In the genomic region with DNA sequence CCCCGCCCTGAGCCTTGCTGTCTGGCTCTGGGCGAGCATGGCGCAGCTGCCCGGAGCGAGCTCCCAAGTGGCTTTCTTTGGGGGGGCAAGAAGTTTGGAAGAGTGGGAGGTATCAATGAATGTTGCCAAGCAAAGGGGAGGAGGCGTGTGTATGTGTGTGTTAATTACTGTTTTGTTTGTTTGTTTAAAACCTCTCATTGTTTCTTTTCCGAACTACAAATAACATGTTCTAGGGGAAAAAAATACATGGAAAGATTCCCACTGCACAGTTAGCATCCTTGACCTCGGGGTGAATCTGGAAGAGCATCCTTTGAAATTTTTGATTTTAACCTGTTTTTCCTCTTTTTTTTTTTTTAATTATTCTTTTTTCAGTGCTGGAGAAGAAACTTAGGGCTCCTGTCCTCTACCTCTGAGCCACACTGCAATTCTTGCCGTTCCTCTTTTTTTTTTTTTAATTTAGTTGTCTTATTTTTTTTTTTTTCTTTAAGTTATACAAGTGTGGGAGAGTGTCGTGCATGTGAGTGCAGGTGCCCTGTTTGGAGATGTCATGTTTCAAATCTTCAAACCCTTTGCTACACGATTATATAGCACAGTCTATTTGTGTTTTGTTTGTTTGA, we compare ENCODE assay signal across 10 mouse cellular contexts. TPM values are rescaled to one million over a fixed set of nuclear protein-coding genes. Genes with fewer than 3 reads are reported as not detected.
A peak's percentile ranks its signal among the peaks of the same experiment; 100 is the strongest.
DNase-seq lines count a peak whose midpoint lies in the region; ATAC-seq and TF ChIP-seq lines count a peak whose summit lies in the region.
"Had no signal": no experiment of that assay in that cellular context is flagged by ENCODE, and none has a peak within 500 bp of the region (broad histone marks: within the 10 kb centered on the region; RNA-seq: fewer than 3 reads in every experiment).

No protein-coding gene starts in this region.

- 0 out of 2 replicates have a peak overlapping the region, but pooled peaks have one; percentile 32 for H3K4me2 ChIP-seq in lung, postnatal 0 days (replicated peaks; ENCODE audit: low read depth, low read length)
- peak overlapping the region; percentile 71 for H3K4me2 ChIP-seq in limb, embryonic 12.5 days
- H3K4me2 ChIP-seq in stomach, embryonic 16.5 days (ENCODE audit: low read depth, low read length) = peak overlapping the region; percentile 40

- H3K27ac ChIP-seq in heart, embryonic 10.5 days = peak overlapping the region; percentile 81
- no peak overlapping the region for H3K27ac ChIP-seq in lung, postnatal 0 days (ENCODE audit: low read length)
- H3K27ac ChIP-seq in limb, embryonic 12.5 days = no peak overlapping the region
- H3K27ac ChIP-seq in stomach, embryonic 16.5 days (ENCODE audit: low read length) = no peak overlapping the region
- H3K27ac ChIP-seq: macrophage had no signal

- no peak for ATAC-seq in lung, postnatal 0 days
- ATAC-seq in limb, embryonic 12.5 days (ENCODE audit: insufficient number of reproducible peaks, insufficient read depth, low FRiP score, low TSS enrichment, low read depth) = no peak
- no peak for ATAC-seq in stomach, embryonic 16.5 days (ENCODE audit: insufficient read depth, low FRiP score)
- ATAC-seq: inflammation-experienced regulatory T-cells, adult 6 months had no signal

- H3K9me3 ChIP-seq in heart, embryonic 10.5 days = no peaks in the 10 kb centered on the region
- H3K9me3 ChIP-seq in lung, postnatal 0 days (ENCODE audit: low read length) = no peaks in the 10 kb centered on the region
- no peaks in the 10 kb centered on the region for H3K9me3 ChIP-seq in limb, embryonic 12.5 days
- H3K9me3 ChIP-seq in stomach, embryonic 16.5 days (replicated peaks; ENCODE audit: control insufficient read depth, low read length) = no peaks in the 10 kb centered on the region

- H3K9ac ChIP-seq in lung, postnatal 0 days (replicated peaks; ENCODE audit: low read depth) = no peak overlapping the region
- peak overlapping the region; percentile 62 for H3K9ac ChIP-seq in limb, embryonic 12.5 days (replicated peaks)
- peak overlapping the region; percentile 46; the same call in 1 of the 2 replicates for H3K9ac ChIP-seq in stomach, embryonic 16.5 days (ENCODE audit: low read length)

- no peak for TF ChIP-seq EP300 in lung, postnatal 0 days (IDR thresholded peaks at IDR 0.05)

- no peaks in the 10 kb centered on the region for H3K36me3 ChIP-seq in heart, embryonic 10.5 days
- H3K36me3 ChIP-seq in lung, postnatal 0 days (ENCODE audit: insufficient read depth, low read length) = no peaks in the 10 kb centered on the region
- no peaks in the 10 kb centered on the region for H3K36me3 ChIP-seq in limb, embryonic 12.5 days
- H3K36me3 ChIP-seq in stomach, embryonic 16.5 days (ENCODE audit: control insufficient read depth, insufficient read depth, low read length) = no peaks in the 10 kb centered on the region

- DNase-seq in heart, embryonic 10.5 days (ENCODE audit: low spot score) = no peak
- DNase-seq in heart, adult 8-10 months (ENCODE audit: low spot score) = no peak
- no peak for DNase-seq in lung, postnatal 0 days (ENCODE audit: low spot score)
- DNase-seq in lung, adult 2 months = no peak
- DNase-seq in cerebellum, postnatal 36 days = no peak
- DNase-seq in adrenal gland, postnatal 14 days = no peak

- peaks cover 7% of the 10 kb centered on the region for H3K4me1 ChIP-seq in heart, embryonic 10.5 days
- no peaks in the 10 kb centered on the region for H3K4me1 ChIP-seq in lung, postnatal 0 days (ENCODE audit: insufficient read depth, low read depth, low read length)
- no peaks in the 10 kb centered on the region for H3K4me1 ChIP-seq in lung, adult 2 months (ENCODE audit: control insufficient read depth, insufficient read depth, low read length)
- peaks cover 9% of the 10 kb centered on the region for H3K4me1 ChIP-seq in limb, embryonic 12.5 days (replicated peaks)
- H3K4me1 ChIP-seq in stomach, embryonic 16.5 days (ENCODE audit: control insufficient read depth, insufficient read depth, low read length) = no peaks in the 10 kb centered on the region

- no peak for TF ChIP-seq POLR2A in lung, adult 2 months (IDR thresholded peaks at IDR 0.05; ENCODE audit: borderline replicate concordance, extremely low read depth, low read depth, low read length)

- no peak for TF ChIP-seq CTCF in lung, postnatal 0 days (IDR thresholded peaks at IDR 0.05)
- no peak for TF ChIP-seq CTCF in lung, adult 2 months (IDR thresholded peaks at IDR 0.05; ENCODE audit: insufficient read depth, low read length)

- H3K27me3 ChIP-seq in heart, embryonic 10.5 days (ENCODE audit: insufficient read depth, poor library complexity, severe bottlenecking) = peaks cover 11% of the 10 kb centered on the region; the same call in 1 of the 2 replicates
- H3K27me3 ChIP-seq in lung, postnatal 0 days (replicated peaks; ENCODE audit: insufficient read depth, low read length) = peaks cover 4% of the 10 kb centered on the region; the same call in 1 of the 2 replicates
- no peaks in the 10 kb centered on the region; the same call in 1 of the 2 replicates for H3K27me3 ChIP-seq in limb, embryonic 12.5 days
- no peaks in the 10 kb centered on the region for H3K27me3 ChIP-seq in stomach, embryonic 16.5 days (ENCODE audit: control insufficient read depth, insufficient read depth, low read length)

- H3K4me3 ChIP-seq in heart, embryonic 10.5 days = peak overlapping the region; percentile 58
- no peak overlapping the region for H3K4me3 ChIP-seq in lung, postnatal 0 days (ENCODE audit: low read depth, low read length)
- no peak overlapping the region for H3K4me3 ChIP-seq in lung, adult 2 months (replicated peaks; ENCODE audit: extremely low read depth, low read depth, low read length)
- H3K4me3 ChIP-seq in limb, embryonic 12.5 days (replicated peaks) = peak overlapping the region; percentile 36
- peak overlapping the region; percentile 16; the same call in 1 of the 2 replicates for H3K4me3 ChIP-seq in stomach, embryonic 16.5 days (replicated peaks; ENCODE audit: low read length)

- WGBS in heart, embryonic 10.5 days = 22% methylated on average over 11 of the region's 11 CpGs
- 26% methylated on average over 11 of the region's 11 CpGs for WGBS in lung, postnatal 0 days
- WGBS in lung, adult 2 months = 24% methylated on average over 11 of the region's 11 CpGs
- 23% methylated on average over 11 of the region's 11 CpGs for WGBS in limb, embryonic 12.5 days
- WGBS in stomach, embryonic 16.5 days = 28% methylated on average over 11 of the region's 11 CpGs

RNA-seq across cellular contexts. Expression of a gene that starts 25.5 kb away (rescaled TPM):
- 1,049 and 1,325 TPM in 2 replicates for polyA plus RNA-seq in heart, embryonic 10.5 days (2016; fragmentation: Nextera tagmentation; extraction: Ambion mirVana)
- 100 to 1,000 TPM; 205 to 218 (median 216) TPM for total RNA-seq in heart, adult 8-10 months (2022)
- polyA plus RNA-seq in lung, postnatal 0 days (2015; fragmentation: Nextera tagmentation; extraction: Ambion mirVana) = 819 and 1,023 TPM in 2 replicates
- 2,050 and 2,118 TPM in 2 replicates for polyA plus RNA-seq in lung, adult 2 months (2012; rRNA removed)
- 668 and 680 TPM in 2 replicates for polyA plus RNA-seq in limb, embryonic 12.5 days (2016; fragmentation: Nextera tagmentation; extraction: Ambion mirVana)
- 927 and 1,043 TPM in 2 replicates for polyA plus RNA-seq in stomach, embryonic 16.5 days (2015; fragmentation: Nextera tagmentation; extraction: Ambion mirVana)
- 1,778 and 1,846 TPM in 2 replicates for total RNA-seq in adrenal gland, postnatal 14 days (2021)

RNA-seq across cellular contexts. Expression of a gene that starts 33.3 kb away (rescaled TPM):
- 40.3 and 46.7 TPM in 2 replicates for polyA plus RNA-seq in heart, embryonic 10.5 days (2016; fragmentation: Nextera tagmentation; extraction: Ambion mirVana)
- 10 to 100 TPM; 25.5 to 27.4 (median 25.8) TPM for total RNA-seq in heart, adult 8-10 months (2022)
- polyA plus RNA-seq in lung, postnatal 0 days (2015; fragmentation: Nextera tagmentation; extraction: Ambion mirVana) = 51.1 and 54.9 TPM in 2 replicates
- 9.2 and 10.8 TPM in 2 replicates for polyA plus RNA-seq in lung, adult 2 months (2012; rRNA removed)
- polyA plus RNA-seq in limb, embryonic 12.5 days (2016; fragmentation: Nextera tagmentation; extraction: Ambion mirVana) = 65.4 and 67.0 TPM in 2 replicates
- 49.4 and 60.9 TPM in 2 replicates for polyA plus RNA-seq in stomach, embryonic 16.5 days (2015; fragmentation: Nextera tagmentation; extraction: Ambion mirVana)
- total RNA-seq in adrenal gland, postnatal 14 days (2021) = 31.5 and 35.5 TPM in 2 replicates

RNA-seq across cellular contexts. Expression of a gene that starts 33.3 kb away (rescaled TPM):
- 22.8 and 25.8 TPM in 2 replicates for polyA plus RNA-seq in heart, embryonic 10.5 days (2016; fragmentation: Nextera tagmentation; extraction: Ambion mirVana)
- total RNA-seq in heart, adult 8-10 months (2022) = 10 to 100 TPM; 17.5 to 21.2 (median 19.4) TPM
- polyA plus RNA-seq in lung, postnatal 0 days (2015; fragmentation: Nextera tagmentation; extraction: Ambion mirVana) = 10.1 and 10.4 TPM in 2 replicates
- polyA plus RNA-seq in lung, adult 2 months (2012; rRNA removed) = 11.3 and 12.0 TPM in 2 replicates
- polyA plus RNA-seq in limb, embryonic 12.5 days (2016; fragmentation: Nextera tagmentation; extraction: Ambion mirVana) = 27.3 and 30.6 TPM in 2 replicates
- 21.3 and 24.5 TPM in 2 replicates for polyA plus RNA-seq in stomach, embryonic 16.5 days (2015; fragmentation: Nextera tagmentation; extraction: Ambion mirVana)
- total RNA-seq in adrenal gland, postnatal 14 days (2021) = 21.2 and 23.9 TPM in 2 replicates

RNA-seq across cellular contexts. Expression of a gene that starts 47.3 kb away (rescaled TPM):
- 154 and 293 TPM in 2 replicates for polyA plus RNA-seq in heart, embryonic 10.5 days (2016; fragmentation: Nextera tagmentation; extraction: Ambion mirVana)
- total RNA-seq in heart, adult 8-10 months (2022) = 10 to 100 TPM; 14.2 to 15.5 (median 14.4) TPM
- polyA plus RNA-seq in lung, postnatal 0 days (2015; fragmentation: Nextera tagmentation; extraction: Ambion mirVana) = 140 and 152 TPM in 2 replicates
- 46.0 and 49.0 TPM in 2 replicates for polyA plus RNA-seq in lung, adult 2 months (2012; rRNA removed)
- 444 and 480 TPM in 2 replicates for polyA plus RNA-seq in limb, embryonic 12.5 days (2016; fragmentation: Nextera tagmentation; extraction: Ambion mirVana)
- 111 and 127 TPM in 2 replicates for polyA plus RNA-seq in stomach, embryonic 16.5 days (2015; fragmentation: Nextera tagmentation; extraction: Ambion mirVana)
- total RNA-seq in adrenal gland, postnatal 14 days (2021) = 71.3 and 78.3 TPM in 2 replicates

RNA-seq across cellular contexts. Expression of a gene that starts 55.1 kb away (rescaled TPM):
- 9.6 and 17.1 TPM in 2 replicates for polyA plus RNA-seq in heart, embryonic 10.5 days (2016; fragmentation: Nextera tagmentation; extraction: Ambion mirVana)
- under 1 TPM; 0.16 to 0.52 (median 0.25) TPM for total RNA-seq in heart, adult 8-10 months (2022)
- polyA plus RNA-seq in lung, postnatal 0 days (2015; fragmentation: Nextera tagmentation; extraction: Ambion mirVana) = 1.2 TPM in 2 replicates
- polyA plus RNA-seq in lung, adult 2 months (2012; rRNA removed) = 0.91 and 1.9 TPM in 2 replicates
- polyA plus RNA-seq in limb, embryonic 12.5 days (2016; fragmentation: Nextera tagmentation; extraction: Ambion mirVana) = 29.4 and 29.5 TPM in 2 replicates
- 3.5 and 4.9 TPM in 2 replicates for polyA plus RNA-seq in stomach, embryonic 16.5 days (2015; fragmentation: Nextera tagmentation; extraction: Ambion mirVana)
- total RNA-seq in adrenal gland, postnatal 14 days (2021) = 15.2 and 15.8 TPM in 2 replicates
- polyA plus RNA-seq: inflammation-experienced regulatory T-cells, adult 6 months; macrophage had no signal

Comparison
In these comparisons a context has a peak if more than half of its experiments do, and no peak if none do; other contexts are left out.
1. H3K4me3 ChIP-seq: peak in heart, embryonic 10.5 days (single experiment), limb, embryonic 12.5 days (single experiment) and stomach, embryonic 16.5 days (single experiment); none in lung, postnatal 0 days (single experiment) and lung, adult 2 months (single experiment).
2. Peak in every context shown above with its lines, with median percentiles within 50 percentile points of each other: H3K4me2 ChIP-seq.